Mouse (Mus musculus) urinary bladder, postnatal 25 days (tissue): Measurements from ENCODE around the gene Gm45337.
"Not testable (repeated sequence)": the region's sequence is repeated elsewhere in the genome, so short reads cannot be mapped to it uniquely, and the experiment has no call there.

Source experiments
- DNase-seq: peaks from one replicate; pipeline ENCODE4 v3.0.0; 2022; ENCODE audit warnings: low spot score

Gm45337 gene

DNA sequence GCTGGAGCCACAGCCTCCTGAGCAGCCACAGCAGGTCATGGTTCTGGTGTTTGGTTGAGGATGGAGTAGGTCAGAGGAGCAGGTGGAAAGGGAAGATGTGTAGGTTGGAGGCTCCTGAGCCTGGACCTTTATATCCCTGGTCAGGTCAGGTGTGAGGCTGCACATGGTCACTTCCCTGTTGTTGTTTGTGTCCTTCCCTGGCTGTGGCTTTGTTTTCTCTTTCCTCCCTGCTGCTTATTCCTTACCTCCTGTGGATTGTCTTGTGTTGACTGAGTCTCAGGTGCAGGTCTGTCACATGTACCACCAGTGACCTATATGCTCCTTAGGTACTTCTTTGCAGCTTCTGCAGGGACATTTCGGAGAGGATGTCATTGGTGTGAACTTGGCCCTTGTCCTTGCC, at the start of gene Gm45337:
Gm45337 (minus strand) TSS at position 101 of the 400 bp plus-strand sequence.
- no peak for DNase-seq

DNA sequence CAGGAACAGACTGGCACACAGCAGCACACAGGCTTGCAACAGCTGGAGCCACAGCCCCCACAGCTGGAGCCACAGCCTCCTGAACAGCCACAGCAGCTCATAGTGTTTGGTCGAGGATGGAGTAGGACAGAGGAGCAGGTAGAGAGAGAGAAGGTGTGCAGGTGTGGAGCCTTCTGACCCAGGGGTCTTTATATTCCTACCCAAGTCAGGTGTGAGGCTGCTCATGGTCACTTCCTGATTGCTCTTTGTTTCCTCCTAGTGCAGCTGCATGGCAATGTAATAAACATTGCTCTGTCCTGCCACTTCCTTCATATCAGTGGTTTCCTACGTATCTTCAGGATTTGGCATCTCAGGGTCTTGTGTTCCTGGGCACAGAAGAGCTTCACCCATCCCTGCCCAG, 45.9 kb upstream of the Gm45337 start, which contains the start of gene Gm10153:
Gm10153 (minus strand) TSS at position 101 of the 400 bp plus-strand sequence.
- no peak for DNase-seq

DNA sequence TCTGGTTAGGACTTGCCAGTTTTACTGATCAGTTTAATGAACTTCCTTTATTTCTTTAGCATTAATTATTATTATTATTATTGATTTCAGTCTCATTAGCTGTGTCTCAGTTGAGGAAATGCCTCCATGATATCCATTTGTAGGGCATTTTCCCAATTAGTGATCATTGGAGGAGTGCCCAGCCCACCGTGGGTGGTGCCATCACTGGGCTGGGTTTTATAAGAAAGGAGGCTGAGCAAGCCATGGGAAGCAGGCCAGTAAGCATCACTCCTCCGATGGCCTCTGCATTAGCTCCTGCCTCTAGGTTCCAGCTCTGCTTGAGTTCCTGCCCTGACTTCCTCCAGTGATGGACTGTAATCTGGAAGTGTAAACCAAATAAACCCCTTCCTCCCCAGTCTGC, 43.7 kb upstream of the Gm45337 start:
- DNase-seq, result no peak

DNA sequence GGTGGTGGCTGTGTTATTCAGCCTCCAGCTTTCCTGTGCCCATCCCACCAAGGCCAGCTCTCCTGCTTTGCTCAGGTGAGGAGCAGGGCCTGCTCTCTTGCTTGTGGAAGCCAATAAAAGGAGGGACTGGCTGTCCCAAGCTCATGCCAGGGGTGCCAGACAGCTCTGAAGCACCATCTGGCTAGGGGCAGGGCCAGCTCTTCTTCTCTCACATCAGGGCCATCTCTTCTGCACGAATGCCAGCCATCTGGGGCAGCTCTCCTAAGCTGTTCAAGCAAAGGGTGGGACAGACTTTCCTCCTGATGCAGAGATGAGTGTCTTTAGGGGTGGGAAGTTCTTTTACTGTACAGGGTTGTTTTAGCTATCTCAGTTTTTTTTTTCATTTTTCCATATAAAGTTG, 36.6 kb upstream of the Gm45337 start:
- DNase-seq, result no peak

DNA sequence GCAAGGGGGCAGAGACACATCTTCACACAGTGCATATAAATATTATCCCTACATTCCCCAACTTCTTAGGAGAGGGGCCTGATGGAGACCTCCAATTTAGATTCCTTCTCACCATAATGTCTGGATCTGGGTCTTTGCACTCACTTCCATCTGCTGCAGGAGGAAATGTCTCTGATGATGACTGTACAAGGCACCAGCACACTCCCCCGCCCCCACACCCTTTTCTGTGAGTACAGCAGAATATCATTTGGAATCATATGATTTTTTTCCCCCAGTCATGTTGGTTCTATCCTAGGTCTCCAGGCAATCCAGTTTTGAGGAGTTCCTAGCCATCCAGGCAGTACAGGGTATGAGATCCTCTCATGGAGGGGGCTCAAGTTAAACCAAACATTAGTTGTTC, 34.3 kb upstream of the Gm45337 start:
- DNase-seq, result no peak

DNA sequence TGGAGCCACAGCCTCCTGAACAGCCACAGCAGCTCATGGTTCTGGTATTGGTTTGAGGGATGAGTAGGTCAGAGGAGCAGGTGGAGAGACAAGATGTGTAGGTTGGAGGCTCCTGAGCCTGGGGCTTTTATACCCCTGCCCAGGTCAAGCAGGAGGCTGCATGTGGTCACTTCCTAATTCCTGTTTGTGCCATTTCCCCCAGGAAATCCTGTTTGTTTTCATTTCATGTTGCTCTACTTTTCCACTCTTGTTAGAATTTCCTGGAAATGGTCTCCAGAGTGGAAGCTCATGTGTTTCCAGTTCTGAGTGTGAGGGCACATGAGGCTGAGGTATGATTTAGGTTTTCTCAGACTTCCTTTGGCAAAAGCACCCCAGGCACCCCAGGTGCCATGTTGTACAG, 31.5 kb upstream of the Gm45337 start, which contains the start of gene Krtap5-2:
Krtap5-2 (minus strand) TSS at position 101 of the 400 bp plus-strand sequence.
- DNase-seq, result not testable (repeated sequence)

DNA sequence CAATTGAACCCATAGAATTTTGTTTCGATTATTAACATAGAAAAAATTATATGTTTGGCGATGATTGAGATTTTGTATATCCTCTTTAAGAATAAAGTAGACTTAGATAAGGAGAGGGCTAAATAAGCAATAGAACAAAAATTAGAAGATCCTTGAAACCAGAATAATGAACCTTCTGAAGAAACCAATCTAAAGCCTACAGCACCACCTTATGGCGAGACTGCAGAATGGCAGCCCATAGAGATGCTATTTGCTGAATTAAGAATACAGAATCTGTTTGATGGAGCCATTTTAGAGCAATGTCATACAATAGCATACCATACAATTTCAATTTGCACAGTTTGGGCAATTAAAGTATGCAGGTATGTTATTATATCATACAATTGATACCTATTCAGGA, 25.4 kb upstream of the Gm45337 start:
- DNase-seq, result no peak

DNA sequence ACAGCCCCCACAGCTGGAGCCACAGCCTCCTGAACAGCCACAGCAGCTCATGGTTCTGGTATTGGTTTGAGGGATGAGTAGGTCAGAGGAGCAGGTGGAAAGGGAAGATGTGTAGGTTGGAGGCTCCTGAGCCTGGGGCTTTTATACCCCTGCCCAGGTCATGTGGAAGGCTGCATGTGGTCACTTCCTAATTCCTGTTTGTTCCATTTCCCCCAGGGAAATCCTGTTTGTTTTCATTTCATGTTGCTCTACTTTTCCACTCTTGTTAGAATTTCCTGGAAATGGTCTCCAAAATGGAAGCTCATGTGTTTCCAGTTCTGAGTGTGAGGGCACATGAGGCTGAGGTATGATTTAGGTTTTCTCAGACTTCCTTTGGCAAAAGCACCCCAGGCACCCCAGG, 21.2 kb upstream of the Gm45337 start, which contains the start of gene Gm4553:
Gm4553 (minus strand) TSS at position 101 of the 400 bp plus-strand sequence.
- not testable (repeated sequence) for DNase-seq

DNA sequence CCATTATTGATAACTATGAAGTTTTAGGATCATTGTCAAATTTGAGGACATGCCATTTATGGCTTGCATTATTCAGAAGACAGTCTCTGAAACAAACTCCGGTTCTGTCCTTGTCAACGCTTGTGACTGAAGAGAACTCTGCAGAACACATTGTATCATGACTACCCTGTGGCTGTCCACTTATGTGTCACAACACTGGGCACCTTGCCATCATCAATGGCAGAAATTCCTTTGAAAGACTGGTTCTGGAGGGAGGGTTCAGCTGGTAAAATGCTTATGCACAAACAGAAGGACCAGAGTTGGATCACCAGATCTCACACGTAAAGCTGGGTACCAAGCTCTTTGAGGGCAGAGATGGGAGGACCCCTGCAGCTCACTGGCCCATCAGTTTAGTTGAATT, 15.0 kb upstream of the Gm45337 start:
- no peak for DNase-seq

DNA sequence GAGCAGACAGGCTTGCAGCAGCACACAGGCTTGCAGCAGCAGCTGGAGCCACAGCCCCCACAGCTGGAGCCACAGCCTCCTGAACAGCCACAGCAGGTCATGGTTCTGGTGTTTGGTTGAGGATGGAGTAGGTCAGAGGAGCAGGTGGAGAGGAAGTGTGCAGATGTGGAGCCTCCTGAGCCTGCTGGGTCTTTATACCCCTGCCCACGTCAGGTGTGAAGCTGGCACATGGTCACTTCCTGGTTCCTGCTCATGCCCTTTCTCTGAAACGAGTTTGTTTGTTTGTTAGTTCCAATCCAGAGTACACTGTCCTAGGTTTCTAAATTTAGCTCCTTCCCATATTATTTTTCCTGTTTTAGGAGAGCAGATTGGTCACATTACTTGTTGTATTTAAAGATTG, 12.6 kb upstream of the Gm45337 start, which contains the start of gene Gm29735:
Gm29735 (minus strand) TSS at position 101 of the 400 bp plus-strand sequence.
- not testable (repeated sequence) for DNase-seq

DNA sequence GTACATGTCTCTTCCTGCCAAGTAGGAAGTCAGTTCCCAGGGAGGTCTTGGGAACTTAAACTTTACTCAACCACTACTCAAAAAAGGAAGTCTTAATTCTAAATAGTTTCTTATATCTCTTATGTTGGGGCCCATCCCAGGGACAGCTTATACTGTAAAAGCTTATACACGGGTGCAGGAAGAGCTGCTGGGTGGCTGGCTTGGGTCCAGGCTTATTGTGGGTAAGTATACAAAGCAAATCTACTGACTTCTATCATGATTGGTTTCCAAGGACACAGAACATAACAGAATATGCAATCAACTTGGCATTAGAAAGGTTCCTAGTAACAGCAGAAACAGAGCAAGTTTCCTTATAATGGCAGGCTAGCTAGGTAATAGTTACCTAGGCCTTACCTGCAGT, 10.9 kb upstream of the Gm45337 start:
- no peak for DNase-seq

DNA sequence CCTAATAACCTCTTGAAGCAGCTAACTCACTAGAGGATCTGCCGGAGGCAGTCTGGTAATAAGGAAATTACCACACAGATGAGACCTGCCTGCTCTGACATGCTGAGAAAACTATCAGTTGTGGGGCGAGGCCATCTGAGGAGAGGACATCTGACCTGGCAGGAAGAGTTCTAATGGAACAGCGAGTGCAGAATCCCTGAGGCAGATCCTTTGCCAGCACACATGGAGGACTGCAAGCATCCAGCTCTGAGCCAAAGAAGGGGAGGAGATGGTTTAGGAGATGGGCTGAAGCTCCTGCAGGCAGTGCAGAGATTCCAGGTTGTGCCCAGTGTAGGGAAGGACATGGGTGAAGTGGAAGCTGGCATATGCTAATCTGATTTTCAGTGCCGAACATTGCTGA, 7.8 kb upstream of the Gm45337 start:
- DNase-seq, result no peak

DNA sequence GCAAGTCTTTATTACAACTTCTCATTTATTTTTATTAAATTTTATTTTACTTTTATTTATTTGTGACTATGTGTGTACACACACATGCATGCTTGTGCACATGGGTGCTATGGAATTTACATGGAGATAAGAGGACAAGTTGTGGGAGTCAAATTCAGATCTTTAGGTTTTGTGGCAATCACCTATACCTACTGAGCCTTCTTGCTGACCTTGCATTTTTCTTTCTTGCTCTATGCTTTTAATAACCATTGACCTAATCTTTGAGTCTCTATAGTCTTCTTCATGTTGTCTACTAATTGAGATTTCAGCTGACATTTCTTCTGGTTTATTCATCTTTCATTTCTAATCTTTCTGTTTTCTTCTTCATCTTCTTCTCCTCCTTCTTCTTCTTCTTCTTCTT, 4.2 kb upstream of the Gm45337 start:
- no peak for DNase-seq

DNA sequence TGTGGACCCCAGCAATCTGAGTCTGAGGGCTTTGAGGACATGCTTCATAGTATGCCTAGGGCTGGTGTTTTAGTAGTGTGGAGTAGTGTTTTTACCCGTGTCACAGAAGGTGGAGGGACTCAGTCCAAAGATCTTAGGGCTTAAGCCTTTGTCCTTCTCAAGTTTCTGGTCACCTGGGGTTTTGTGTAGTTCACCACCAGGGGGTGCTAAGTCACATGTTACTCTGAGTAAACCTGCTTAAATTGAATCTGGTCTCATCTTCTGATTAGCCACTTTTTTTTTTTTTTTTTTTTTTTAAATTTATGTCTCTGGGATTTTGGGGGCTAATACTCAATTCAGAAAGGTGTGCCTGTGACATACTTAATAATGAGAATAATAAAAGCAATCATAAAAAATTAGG, 1.6 kb upstream of the Gm45337 start:
- DNase-seq, result peak; percentile 43

DNA sequence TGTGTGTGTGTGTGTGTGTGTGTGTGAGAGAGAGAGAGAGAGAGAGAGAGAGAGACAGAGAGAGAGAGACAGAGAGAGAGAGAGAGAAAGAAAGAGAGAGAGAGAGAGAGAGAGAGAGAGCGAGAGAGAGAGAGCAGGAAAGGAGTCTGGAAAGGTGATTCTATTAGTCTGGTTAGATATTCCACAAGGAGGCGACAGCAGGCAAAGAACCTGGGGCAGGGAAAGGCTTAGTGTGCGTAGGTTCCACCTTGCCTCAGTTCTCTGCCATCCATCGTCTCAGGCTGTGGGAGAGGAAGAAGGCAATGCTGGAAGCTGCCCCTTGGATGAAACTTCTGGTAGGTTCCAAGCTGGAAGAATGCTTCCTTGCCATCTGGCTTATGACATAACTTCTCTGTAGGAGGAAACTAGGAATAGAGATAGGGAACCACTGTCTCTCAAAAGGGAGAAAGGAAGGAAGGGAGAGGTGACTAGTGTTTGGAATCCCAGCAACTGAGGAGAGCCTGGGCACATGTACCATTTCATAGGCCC, 1.1 kb upstream of the Gm45337 start:
- DNase-seq, result no peak

DNA sequence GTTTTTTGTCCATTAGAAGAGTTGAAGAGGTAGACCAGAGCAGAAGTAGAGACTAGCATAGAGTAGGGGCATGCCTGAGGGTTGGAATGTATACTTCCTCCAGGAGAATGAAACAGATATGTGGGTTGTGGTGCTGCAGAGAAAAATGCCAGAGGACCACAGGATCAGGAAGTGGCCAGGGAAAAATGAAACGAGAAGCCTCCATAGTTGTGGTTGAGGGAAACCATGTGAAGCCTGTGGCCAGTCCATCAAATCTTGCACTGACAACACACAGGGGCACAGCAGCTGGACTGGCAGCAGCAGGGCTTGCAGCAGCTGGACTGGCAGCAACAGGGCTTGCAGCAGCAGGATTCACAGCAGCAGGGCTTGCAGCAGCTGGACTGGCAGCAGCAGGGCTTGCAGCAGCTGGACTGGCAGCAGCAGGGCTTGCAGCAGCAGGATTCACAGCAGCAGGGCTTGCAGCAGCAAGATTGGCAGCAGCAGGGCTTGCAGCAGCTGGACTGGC, 849 bp downstream of the Gm45337 start:
- DNase-seq, result not testable (repeated sequence)

DNA sequence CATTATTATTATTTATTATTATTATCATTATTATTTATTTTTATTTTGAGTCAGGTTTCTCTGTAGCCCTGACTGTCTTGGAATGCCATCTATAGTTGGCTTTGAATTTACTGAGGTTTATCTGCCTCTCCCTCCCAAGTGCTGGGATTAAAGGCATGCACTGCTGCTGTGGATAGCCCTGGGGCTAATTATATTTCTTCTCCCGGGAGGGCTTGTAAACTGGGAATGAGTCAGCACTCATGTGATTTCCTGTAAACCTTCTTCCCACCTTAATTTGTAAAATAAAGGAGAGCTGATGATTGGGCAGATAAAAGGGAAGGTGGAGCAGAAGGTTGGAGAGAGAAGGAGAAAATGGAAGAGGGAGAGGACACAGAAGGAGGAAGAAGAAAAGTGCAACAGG, 3.7 kb downstream of the Gm45337 start:
- DNase-seq, result no peak

DNA sequence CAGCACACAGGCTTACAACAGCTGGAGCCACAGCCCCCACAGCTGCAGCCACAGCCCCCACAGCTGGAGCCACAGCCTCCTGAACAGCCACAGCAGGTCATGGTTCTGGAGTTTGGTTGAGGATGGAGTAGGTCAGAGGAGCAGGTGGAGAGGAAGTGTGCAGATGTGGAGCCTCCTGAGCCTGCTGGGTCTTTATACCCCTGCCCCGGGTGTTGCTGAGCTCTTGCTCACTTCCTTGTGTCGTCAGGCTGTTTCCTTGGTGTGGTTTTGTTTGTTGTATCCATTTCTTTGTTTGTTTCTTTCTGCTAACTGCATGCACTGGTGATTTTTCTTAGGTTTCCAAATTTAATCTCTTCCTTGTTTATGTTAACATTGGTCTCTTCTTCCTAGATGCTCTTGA, 8.5 kb downstream of the Gm45337 start, which contains the start of gene Gm39115:
Gm39115 (minus strand) TSS at position 101 of the 400 bp plus-strand sequence.
- DNase-seq, result not testable (repeated sequence)

DNA sequence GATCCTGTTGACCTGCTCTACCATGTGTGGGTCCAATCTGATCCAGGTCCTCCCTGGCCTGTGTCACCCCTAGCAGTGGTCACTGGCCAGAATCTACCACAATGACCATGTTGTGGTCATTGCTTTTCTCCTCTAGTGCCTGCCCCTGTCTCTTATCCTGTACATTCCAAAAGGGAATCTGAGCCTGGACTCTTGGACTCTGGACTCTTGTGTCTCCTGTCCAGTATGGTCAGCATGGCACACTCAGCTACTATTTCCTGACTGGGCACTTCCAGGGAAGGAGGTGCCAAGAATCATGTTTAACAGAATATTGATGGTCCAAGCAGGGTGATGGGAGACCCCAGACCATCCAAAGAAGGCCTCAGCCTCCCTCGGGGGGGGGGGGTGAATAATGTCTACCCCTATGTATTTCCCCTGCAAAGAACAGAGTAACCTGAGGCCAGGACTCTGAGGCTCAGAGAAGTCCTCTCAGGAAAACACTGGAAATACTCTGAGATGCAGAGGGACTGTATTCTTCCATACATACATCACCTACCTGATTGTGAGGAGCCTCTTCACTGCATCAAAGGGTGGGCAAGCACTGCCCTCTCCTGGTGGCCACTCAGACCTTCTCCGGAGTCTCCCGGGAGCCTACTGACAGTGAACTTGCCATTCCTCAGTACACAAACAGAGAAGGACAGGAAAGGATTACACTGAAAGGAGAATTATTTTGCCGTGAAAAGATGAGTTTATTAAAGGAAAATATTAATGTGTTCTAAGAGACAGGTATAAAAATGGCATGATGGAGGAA, 10.0 kb downstream of the Gm45337 start:
- DNase-seq, result no peak

DNA sequence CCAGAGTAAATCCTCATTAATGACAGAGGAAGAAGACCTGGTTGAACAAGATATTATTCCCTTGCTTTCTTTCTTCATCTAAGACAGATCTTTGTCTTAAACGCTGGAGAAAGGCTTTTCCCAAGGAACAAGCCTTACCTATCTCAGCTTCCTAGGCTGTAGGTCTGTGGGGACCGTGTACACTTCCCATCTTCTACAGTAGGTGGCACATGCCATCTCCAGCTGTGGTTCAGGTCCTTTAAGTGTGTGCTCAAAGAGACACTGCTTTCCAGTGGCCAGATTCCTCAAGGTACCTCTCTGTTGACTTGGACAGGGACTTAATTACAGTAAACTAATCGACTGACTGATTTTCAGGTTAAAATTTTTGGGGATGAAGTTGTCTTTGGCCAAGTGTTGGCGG, 15.6 kb downstream of the Gm45337 start:
- DNase-seq, result no peak

DNA sequence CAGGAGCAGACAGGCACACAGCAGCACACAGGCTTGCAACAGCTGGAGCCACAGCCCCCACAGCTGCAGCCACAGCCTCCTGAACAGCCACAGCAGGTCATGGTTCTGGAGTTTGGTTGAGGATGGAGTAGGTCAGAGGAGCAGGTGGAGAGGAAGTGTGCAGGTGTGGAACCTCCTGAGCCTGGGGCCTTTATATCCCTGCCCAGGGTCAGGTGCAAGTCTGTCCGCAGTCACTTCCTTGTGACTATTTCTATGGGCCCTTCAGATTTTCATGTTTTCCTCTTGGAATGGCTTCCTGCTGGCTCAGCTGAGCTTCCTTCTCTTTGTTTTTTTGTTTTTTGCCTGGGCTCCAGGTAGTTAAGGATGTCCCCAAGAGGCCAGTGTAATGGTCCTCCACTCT, 23.8 kb downstream of the Gm45337 start, which contains the start of gene Gm45618:
Gm45618 (minus strand) TSS at position 101 of the 400 bp plus-strand sequence.
- DNase-seq, result not testable (repeated sequence)

DNA sequence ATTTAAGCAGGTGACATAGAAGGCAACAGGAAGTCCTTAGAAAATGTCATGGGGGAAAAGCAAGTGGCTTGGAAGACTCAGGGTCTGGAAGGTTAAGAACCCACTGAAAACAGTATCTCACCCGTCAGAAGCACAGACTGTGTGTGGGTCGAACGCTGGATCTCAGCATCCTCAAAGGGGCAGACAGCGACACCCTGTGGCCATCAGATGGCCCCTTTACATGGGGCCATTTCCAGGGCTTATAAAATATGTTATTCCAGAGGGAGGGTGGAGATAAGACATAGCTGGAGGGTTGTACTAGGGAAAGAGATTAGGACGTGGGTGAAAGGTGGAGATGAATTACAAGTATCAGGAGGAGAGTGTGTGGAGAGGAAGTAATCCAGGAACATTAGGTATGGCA, 24.8 kb downstream of the Gm45337 start:
- no peak for DNase-seq

DNA sequence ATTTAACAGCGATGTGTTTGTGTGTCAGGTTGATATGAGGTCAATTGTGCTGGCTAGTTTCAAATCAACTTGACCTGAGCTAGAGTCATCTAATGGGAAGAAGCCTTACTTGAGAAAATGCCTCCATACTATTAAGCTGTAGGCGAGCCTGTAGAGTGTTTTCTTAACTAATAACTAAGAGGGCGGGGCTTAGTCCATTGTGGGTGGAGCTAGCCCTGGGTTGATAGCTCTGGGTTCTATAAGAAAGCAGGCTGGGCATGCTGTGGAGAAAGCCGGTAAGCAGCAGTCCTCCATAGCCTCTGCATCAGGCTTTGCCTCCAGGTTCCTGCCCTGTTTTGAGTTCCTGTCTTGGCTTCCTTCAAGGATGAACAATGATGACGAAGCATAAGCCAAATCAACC, 39.7 kb downstream of the Gm45337 start:
- no peak for DNase-seq
